Mouse (Mus musculus): ENCODE results near the gene Olfr365.

Gene Olfr365

GRCm38 (mm10) chr2:37187898-37188297 lies at the start of gene Olfr365:
Gene Olfr365, plus strand, starts transcription at chr2:37188198.
- no peak for DNase-seq (ENCODE audit: low read depth)

GRCm38 (mm10) chr2:37139022-37139421 lies 49.0 kb upstream of the Olfr365 start, which contains the start of gene Olfr364-ps1:
Gene Olfr364-ps1, plus strand, starts transcription at chr2:37139322.
- no peak for DNase-seq (ENCODE audit: low read depth)

- DNase-seq (ENCODE audit: low read depth) = no peak
Measured at GRCm38 (mm10) chr2:37211274-37211673, 23.3 kb downstream of the Olfr365 start, which contains the start of gene Olfr366. Gene Olfr366, plus strand, starts transcription at chr2:37211574.
